Mouse (Mus musculus): ENCODE results near the gene 2510039O18Rik.
A peak's percentile ranks its signal among the peaks of the same experiment; 100 is the strongest.

Gene 2510039O18Rik

DNA sequence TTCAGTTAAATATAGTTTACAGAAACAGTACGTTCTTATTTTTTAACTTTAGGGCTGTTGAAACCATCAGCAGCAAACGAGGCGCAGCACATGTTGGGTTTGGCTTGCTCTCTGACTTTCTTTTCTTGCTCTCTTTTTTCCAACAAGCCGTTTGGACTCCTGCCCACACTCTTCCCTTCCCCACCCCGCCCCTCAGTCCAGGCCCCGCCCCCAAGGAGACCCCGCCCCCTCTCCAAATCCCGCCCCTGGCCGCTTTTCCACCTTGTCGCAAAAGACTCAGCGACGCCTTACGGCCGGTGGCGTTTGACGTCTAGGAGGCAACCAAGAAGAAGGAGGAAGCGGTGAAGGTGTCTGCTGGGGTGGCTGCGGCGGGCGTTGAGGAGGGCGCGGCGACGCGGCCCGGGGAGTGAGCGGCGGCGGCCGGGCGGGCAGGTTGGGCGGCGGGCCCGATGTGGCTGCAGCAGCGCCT lies at the start of gene 2510039O18Rik:
2510039O18Rik (plus strand) TSS at position 320 of the 469 bp plus-strand sequence.
- peak; percentile 92 for DNase-seq (ENCODE audit: low read depth, low spot score)

DNA sequence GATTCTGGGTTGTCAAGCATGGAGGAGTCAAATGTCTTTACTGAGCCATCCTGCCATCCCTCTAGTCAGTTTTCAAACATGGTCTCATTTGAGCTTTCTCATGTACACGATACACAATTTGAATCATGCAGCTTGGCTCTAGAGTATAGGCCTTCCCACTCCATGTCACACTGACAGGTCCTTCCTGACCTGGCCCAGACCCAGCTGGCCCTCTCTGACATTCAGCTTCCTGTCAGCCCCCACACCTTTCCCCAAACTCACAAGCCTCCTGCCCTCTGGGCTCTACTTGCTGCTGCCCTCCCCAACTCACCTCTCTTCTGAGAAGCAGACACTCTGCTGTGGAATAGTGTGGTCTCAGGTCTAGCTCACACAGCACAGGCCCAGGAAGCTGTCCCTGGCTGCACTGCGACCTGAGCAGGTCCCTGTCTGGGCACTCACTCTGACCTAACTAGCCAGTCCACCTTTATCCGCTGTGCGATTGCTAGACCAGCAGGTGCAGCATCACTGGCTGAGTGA lies 44.8 kb upstream of the 2510039O18Rik start:
- no peak for DNase-seq (ENCODE audit: low read depth, low spot score)

DNA sequence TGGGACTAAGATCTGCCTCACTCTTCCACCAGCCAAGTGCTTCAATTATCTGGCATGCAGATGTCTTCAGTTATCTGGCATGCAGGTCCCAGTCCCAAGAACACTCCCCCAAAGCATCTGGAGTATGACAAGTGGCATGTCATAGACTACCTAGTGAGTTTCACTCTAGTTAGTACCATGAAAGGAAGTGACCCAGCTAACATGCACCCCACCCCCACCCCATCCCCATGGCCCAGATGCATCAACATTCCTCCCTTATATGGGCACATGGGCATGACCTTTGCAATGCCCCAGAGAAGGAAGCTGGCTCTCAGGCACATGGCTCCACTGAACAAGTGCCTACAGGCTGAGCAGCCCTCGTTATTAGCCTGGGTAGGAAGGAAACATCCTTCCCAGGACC lies 44.3 kb upstream of the 2510039O18Rik start:
- DNase-seq (ENCODE audit: low read depth, low spot score), result no peak

DNA sequence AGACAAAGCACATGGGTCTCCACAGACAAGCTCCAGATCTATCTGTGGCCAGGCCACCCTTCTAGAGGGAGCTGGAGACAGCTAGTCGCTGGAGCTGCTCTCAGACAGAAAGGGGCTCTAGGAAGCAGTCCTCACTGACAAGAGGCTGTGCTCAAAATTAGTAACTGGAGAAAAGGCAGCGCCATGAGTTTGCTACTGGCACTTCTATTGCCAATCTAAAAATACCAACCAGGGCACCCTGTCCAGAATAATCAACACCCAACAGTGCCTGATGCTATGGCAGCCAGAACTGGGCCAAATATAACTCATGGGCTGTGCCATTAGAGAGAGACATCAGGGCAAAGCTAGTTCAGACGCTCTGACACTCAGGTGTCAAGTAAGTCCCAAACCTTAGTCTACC lies 43.3 kb upstream of the 2510039O18Rik start:
- no peak for DNase-seq (ENCODE audit: low read depth, low spot score)

DNA sequence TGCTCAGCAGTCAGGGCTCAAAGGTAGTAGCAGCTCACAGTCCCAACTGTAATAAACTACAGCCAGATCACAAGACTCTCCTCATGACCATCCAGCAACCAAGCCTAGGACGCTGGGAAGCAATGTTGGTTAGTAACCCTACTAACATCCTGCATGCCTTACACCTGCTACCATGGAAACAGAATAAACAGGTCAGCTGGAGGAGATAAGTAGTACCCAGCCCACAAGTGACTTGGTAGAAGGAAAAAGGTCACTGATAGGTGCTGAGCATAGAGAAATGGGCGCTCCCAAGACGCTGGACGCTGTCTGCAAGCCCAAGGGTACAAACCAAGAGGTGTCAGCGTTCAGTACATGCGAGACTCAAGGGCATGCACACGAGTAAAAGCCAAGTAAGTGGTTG lies 40.2 kb upstream of the 2510039O18Rik start:
- no peak for DNase-seq (ENCODE audit: low read depth, low spot score)

DNA sequence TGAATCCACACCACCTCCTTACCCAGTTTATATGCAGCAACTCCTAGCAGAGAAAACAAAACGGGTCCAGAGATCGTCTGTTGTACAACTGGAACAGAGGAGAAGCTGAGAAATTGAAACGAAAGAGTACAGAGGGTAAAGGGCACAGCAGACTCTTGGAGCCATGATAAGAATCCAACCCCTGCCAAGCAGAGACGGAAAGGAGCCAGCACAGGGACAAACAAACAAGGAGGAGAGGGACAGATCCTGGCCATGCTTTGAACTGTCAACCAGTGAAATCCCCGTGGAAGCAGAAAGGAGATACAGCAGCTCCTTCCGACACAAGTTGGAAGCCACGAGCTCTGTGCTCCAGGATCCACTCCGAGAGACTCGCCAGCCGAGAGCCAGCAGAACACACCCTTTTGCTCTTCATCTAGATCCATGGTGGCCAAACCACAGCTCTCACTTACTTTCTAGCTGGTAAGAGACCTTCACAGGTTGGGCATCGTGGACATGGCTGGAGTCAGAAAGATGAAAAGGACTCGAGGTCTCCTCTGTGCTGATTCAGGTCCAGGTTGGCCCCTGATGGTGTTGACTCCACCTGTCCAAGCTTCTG lies 37.7 kb upstream of the 2510039O18Rik start:
- DNase-seq (ENCODE audit: low read depth, low spot score), result no peak

DNA sequence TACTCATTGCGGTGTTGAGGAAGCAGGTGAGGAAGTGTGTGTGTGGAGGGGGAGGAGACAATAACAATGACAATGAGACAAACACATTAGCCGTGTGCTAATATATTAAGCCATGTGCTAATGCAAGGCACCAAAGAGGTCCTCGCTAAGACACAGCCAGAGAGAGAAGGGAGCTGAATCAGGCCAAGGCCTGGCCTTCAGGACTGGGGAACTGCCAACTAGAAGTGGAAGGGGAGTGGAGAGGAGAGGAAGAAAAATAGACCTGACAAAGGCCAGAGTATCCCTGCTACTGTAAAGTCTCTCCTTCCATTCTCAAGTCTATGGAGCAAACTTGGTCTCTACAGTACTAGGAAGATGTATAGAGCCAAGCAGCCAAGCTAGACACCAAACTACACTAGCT lies 37.1 kb upstream of the 2510039O18Rik start:
- DNase-seq (ENCODE audit: low read depth, low spot score), result no peak

DNA sequence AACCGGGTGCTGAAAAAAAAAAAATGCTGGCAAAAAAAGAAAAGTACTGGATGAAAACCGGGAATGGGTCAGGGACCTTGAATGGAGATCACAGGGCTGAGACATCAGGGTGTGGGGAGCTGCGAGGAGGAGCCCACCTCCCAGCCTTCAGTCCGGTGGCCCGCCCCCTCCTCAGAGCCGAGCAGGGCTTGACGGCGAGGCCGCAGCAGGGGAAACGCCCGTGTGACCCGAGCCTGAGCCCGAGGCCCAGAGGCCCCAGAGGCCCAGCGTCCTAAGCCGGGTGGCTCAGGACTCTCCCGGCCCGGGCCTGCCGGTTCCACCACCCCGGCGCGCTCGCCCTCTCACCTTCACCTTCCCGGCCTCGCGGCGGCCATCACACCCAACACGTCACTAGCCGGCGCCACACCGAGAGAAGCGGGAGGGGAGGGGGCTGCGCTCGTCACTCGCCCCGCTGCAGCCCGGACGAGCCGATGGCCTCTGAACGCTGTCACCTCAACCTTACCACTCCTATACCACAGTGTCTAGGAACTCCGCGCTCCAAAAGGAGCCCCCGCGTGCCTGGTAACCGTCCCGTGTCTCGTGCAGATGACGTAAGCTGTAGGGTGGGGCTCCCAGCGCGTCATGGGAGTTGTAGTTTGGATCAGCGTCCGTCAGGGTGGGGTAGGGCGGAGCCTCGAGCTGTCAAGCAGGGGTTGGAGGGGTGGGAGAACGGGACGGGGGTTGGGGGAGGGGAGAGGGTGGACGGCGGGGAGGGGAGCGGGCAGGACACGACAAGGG lies 36.2 kb upstream of the 2510039O18Rik start, which contains the start of gene Mfn2:
Mfn2 (minus strand) TSS at position 392 of the 777 bp plus-strand sequence.
- DNase-seq (ENCODE audit: low read depth, low spot score), result peak; percentile 93

DNA sequence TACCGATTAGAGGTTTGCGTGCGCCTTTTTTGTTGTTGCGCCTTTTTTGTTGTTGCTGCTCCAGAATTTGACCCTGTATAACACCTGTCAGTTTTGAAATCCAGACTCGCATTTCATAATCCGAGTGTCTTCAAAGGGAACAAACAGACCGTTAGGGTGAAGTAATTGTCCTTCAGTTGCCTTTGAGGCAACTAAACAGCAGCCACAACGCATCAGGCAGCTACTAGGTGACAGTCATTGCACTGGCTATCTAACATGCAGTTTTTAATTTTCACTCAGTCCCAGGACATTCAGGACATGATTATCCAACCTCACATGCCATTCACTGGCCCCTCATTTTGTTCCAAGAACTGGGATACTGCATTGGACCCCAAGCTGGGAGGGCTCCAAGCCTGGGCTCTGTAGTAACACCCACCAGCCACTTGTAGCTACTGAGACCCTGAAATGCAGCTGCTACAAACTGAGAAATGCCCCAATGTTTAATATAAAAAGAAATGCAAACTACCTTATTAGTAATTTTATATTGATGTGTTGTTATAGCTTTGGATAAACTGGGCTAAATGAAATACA lies 35.5 kb upstream of the 2510039O18Rik start:
- DNase-seq (ENCODE audit: low read depth, low spot score), result no peak

DNA sequence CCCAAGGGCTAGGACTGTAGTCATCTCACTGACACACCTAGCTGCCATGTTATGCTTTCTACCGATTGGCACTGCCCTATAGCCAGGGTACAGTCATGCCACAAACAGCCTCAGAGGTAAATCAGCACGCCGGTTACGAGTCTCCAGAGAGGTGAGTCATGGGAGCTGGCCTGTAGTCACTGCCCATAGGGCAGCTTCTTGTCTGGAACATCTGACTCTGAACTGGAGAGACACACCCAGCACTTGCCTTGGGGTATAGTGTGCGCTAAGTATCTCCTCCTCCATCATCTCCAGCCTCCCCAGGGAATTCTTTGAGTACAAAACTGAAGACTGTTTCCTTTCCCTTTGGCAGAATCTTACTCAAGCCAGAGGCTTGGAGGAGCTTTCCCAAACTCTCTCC lies 34.5 kb upstream of the 2510039O18Rik start:
- no peak for DNase-seq (ENCODE audit: low read depth, low spot score)

DNA sequence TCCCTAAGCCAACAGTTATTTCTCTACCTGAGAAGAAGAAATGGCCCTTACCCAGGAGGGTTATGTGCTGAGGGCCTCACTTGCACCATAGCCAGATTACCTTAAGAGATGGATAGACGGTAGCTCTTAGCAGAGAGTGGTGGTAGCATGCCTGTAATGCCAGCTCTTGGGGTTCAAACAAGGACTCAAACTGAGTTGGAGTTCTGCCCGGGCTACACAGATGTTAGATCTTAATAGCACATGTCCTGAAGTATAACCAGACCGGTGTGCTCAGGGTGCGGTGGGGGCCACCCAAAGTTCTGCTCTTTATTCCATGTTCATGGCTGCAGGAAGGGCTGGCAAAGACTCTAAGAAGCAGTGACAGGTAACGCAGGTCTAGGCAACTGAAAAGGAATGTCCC lies 31.2 kb upstream of the 2510039O18Rik start:
- no peak for DNase-seq (ENCODE audit: low read depth, low spot score)

DNA sequence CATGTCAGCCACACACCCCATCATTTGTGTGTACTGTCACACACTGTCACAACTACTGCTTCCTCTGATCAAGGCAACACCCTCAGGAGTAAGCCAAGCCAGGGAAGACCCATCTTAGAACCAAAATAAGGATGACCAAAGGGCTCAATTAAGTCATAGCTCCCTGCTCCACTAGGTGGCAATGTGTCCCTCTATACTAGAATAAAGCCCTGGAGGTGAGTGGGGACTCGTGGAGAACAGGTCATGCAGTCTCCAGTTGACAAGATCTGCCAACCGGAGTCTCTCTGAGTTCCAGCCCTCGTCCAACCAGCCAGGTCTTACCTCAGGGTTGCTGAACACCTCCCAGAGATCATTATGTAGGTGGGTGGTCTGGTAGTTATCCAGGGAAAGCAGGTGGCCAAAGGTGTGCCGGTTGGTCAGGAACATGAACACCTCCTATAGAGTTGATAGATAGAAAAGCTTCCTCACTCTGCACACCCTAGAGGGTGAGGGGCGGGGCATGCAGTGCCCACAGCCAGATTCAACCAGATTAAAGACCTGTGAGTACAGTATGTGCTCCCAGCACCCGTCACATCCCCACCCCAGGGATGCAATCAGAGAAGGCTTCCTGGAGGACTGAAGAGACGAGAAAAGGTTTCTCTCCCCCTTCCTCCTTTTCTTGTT lies 22.1 kb upstream of the 2510039O18Rik start:
- DNase-seq (ENCODE audit: low read depth, low spot score), result peak; percentile 66

DNA sequence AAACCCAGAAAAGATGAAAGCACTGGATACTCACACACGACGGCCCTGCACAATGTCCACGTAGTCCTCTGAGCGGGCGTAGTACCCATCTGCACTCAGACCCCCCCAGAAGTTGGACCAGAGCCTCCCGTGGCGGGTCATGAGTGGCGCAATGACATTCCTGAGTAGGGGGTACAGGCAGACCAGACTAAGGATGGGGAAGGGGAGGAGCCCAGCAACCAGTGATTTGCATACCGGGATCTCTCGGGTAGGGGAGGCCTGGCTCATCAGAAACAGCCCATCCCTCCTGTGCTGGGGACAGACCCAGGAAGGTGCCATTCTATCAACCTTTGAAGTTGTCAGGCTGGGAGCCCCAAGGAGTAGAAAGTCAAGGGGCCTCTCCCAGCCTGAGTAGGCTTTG lies 19.7 kb upstream of the 2510039O18Rik start:
- DNase-seq (ENCODE audit: low read depth, low spot score), result no peak

DNA sequence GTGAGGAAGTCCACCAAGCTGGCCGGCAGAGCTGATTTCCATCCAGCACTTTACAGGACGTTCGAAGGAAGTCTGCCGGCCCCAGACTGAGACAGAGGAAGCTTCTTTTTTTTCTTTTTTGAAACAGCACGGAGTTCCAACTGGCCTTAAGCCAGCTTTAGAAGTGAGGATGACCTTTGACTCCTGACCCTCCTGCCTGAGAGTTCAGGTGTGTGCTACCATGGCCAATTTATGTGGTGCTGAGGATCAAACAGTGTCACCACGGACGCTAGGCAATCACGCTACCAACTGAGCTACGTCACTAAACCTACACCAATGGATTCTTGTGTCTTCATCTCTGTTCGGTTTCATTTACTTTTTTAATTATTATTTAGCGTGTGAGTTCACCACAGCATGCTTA lies 18.4 kb upstream of the 2510039O18Rik start:
- no peak for DNase-seq (ENCODE audit: low read depth, low spot score)

DNA sequence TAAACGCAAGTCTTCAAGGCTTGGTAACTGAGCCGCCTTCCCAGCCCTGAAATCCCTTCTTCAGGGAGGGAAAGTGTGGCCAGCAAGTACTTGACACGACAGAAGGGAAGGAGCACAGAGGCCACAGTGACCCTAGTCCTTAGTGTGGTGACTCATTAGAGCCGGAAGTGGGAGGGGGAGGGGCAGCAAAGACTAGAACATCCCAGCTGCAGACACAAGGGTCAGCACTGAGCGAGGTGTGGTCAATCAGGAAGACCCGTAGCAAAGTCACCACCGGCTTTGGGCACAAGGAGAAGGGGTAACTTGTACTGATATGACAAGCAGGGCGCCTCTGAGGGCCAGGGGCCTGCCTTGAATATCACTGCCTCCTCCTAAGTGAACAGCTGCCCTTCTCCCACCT lies 13.0 kb upstream of the 2510039O18Rik start:
- no peak for DNase-seq (ENCODE audit: low read depth, low spot score)

DNA sequence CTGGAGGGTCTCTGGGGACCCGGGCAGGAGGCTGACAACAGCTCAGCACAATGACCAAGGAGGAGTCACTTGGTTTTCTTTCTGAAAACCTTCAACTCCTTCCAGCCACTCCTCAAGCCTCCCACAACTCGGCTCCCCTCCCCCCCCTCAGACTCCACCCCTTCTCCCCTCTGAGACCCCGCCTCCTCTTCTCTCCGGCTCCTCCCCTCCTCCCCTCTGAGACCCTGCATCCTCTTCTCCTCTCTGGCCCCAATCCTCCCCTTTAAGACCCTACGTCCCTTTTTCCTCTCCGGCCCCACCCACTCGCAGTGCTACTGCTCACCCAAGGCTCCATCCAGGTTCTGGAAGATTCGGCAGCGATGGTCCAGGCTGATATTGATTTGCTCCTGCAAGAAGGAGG lies 12.6 kb upstream of the 2510039O18Rik start:
- DNase-seq (ENCODE audit: low read depth, low spot score), result no peak

DNA sequence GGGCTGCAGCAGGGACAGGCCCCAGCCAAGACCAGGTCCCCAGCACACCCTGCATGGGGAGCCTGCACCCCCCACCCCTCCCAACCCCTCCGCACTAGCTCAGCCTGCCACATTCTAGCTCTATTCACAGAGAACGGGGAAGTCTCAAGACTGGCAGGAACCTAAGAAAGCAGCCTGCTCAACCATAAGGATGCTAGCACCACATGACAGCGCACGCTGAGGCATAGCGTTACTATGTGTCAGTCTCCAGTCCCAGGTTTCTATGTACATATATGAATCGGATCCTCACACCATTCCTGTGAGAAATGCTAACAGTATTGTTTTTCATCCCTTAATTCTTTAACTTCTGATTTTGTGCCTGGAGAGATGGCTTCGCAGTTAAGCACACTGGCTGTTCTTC lies 12.2 kb upstream of the 2510039O18Rik start:
- DNase-seq (ENCODE audit: low read depth, low spot score), result no peak

DNA sequence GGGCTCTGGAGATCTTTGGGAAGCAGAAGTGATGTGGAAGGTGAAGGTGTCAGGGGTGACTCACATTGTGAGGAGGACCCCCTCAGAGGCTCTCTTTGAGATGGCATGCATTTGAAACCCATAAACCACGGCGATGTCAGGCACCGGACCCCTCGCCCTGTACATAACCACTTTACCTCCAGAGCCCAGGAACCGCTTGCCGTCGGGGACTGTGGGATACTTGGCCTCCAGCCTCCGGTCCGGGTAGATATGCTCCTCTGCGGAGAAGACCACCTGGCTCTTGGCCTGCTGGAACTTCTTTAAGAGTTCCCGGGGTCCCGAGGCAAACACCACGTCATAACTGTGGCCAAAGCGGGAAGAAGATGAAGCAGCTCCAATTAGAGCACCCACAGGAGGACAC lies 9.7 kb upstream of the 2510039O18Rik start:
- DNase-seq (ENCODE audit: low read depth, low spot score), result no peak

DNA sequence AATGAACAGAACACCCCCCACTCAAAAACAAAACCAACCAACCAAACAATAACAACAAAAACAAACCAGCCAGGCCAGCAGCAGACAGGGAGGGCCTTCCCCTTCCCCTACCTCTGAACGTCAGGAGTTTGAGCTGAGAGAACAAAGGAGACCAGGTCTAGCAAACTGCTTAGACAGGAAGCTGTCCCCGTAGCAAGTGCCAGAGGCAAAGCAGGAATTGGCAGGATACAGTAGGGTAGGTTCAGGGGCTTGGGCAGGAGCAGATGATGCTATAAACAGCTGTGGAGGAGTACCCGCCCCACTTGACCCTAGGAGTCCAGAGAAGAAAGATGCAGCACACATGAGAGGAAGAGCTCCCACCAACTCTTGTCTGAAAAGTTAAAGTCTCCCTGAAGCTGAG lies 6.6 kb upstream of the 2510039O18Rik start:
- no peak for DNase-seq (ENCODE audit: low read depth, low spot score)

DNA sequence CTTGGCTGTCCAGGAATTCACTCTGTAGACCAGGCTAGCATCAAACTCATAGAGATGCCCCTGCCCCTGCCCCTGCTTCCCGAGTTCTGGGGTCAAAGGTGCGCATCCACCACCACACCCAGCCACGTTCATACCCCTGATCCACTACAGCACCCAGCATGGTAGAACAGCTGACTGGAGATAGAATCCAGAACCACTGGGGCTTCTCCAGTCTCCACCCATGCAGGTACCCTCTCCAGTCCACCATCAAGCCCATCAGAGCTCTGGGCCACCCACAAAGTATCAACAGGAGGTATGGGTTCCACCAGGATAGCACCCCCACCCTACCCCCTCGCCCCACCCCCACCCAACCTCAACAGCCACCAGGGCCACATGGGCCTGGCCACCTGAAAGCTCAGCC lies 6.1 kb upstream of the 2510039O18Rik start:
- DNase-seq (ENCODE audit: low read depth, low spot score), result no peak

DNA sequence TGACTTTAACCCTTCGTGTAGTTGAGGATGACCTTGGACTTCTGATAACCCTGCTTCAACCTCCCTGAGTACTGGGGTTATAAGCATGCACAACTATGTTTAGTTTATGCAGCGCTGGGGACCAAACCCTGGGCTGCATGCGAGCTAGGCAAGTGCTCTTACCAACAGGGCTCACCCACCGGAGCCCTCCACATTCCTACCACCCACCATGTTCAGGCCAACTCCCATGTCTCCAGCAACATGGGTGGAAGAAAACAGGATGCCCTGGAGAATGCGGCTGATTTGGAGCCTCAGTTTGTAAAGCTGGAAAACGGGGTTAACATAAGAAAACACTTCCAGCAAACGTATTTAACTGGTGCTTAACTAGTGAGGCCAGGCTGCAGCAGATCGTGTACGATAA lies 4.8 kb upstream of the 2510039O18Rik start:
- DNase-seq (ENCODE audit: low read depth, low spot score), result peak; percentile 40

DNA sequence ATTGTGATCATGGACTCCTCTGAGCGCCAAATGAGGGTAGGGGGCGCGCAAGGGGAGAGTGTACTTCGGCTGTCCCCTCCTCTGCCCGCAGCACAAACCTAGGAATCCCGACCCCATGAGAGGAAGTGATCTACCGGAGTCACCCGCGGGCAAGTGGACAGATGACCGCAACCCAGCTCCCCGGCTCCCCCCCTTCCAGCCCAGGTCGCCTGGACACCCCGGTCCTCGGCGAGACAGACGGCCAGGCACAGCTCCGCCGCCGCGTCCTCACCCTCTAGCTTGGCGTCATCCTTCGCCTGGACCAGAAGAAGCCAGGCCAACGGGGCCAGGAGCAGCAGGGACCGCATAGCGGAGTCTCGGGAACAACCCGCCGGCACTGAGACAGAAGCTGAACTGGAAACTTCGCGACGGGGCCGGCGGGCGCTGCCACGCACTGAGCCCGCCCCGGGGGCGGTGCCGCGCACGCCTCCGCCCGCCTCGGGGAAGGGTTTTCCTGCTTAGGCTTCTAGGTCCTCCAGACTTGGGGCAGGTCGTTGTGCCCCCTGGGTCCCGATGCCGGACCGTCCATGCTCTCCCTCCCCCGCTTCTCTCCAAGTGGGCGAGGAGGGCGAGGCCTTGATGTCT lies 4.3 kb upstream of the 2510039O18Rik start, which contains the start of gene Plod1:
Plod1 (minus strand) TSS at position 437 of the 624 bp plus-strand sequence.
- peak; percentile 72 for DNase-seq (ENCODE audit: low read depth, low spot score)
